Mouse (Mus musculus) neural tube, embryonic 13.5 days (tissue): ENCODE results near the gene Gm1123. TPM values are rescaled to one million over a fixed set of nuclear protein-coding genes. Genes with fewer than 3 reads are reported as not detected.

ENCODE experiments used
- ATAC-seq: fragments of 200-750 bp; cut with Nextera tagmentation; 2 replicates; pipeline ENCODE4 v1.8.0; 2017; ENCODE audit warnings: low read depth, mild to moderate bottlenecking, moderate TSS enrichment, moderate library complexity
- H3K27ac ChIP-seq: fragments of 300-500 bp; sonication (generic); replicated peaks from 2 replicates; pipeline ENCODE4 v1.5.1; 2015; ENCODE audit warnings: moderate library complexity, mild to moderate bottlenecking, inconsistent platforms
- H3K27me3 ChIP-seq: fragments of 300-500 bp; sonication (generic); 2 replicates; pipeline ENCODE4 v1.6.1; 2015; ENCODE audit warnings: mild to moderate bottlenecking, inconsistent platforms
- H3K36me3 ChIP-seq: fragments of 300-500 bp; sonication (generic); 2 replicates; pipeline ENCODE4 v1.6.1; 2015; ENCODE audit warnings: mild to moderate bottlenecking, inconsistent platforms
- H3K4me1 ChIP-seq: fragments of 300-500 bp; sonication (generic); replicated peaks from 2 replicates; pipeline ENCODE4 v1.6.1; 2015; ENCODE audit warnings: inconsistent platforms
- H3K4me2 ChIP-seq: fragments of 300-500 bp; sonication (generic); 2 replicates; pipeline ENCODE4 v1.6.1; 2015; ENCODE audit warnings: inconsistent platforms, mild to moderate bottlenecking, moderate library complexity
- H3K4me3 ChIP-seq: fragments of 300-500 bp; sonication (generic); 2 replicates; pipeline ENCODE4 v1.5.1; 2015; ENCODE audit warnings: mild to moderate bottlenecking, inconsistent platforms
- H3K9ac ChIP-seq: fragments of 300-500 bp; sonication (generic); 2 replicates; pipeline ENCODE4 v1.6.1; 2015; ENCODE audit warnings: moderate library complexity, mild to moderate bottlenecking, inconsistent platforms
- H3K9me3 ChIP-seq: fragments of 300-500 bp; sonication (generic); 2 replicates; pipeline ENCODE4 v1.6.1; 2016; ENCODE audit warnings: inconsistent platforms
- WGBS: fragments of 180-500 bp; shearing (Covaris S2); methylation state at CpG from one replicate; pipeline ENCODE4 v1.1.7; 2015; 5-methylcytosine and 5-hydroxymethylcytosine counted together
- polyA plus RNA-seq: library from polyadenylated mRNA; unstranded; fragments of >200 nt; fragmentation: Nextera tagmentation; extraction: Ambion mirVana; gene quantifications from 2 replicates; pipeline ENCODE4 v1.2.1, GENCODE M21; 2015

The Gm1123 gene
- polyA plus RNA-seq, 1 experiment from 2014 or later: 0.13 TPM

DNA sequence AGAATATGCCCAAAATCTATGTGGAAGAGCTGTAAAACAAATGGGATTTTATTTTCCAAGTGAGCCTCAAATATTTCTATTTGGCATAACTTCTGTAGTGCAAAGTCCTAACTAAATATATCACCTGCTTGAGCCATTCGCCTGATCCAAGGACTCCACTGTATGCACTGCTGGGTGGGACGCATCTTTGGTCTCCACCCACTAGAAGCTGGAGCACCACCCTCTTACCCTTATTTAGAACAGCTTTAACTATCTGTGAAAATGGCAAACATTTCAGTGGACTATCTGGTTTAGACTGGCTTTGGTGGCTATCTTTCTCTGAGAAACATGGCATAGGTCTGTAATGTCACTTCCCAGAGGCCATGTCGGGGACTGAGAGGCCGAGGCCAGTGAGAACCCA is 7.1 kb upstream of the Gm1123 start:
- no peaks in the 10 kb centered on the region for H3K4me1 ChIP-seq
- no peaks in the 10 kb centered on the region for H3K9me3 ChIP-seq
- ATAC-seq: no peak
- peaks cover 50% of the 10 kb centered on the region for H3K36me3 ChIP-seq
- H3K27ac ChIP-seq: no peak overlapping the region
- H3K27me3 ChIP-seq: no peaks in the 10 kb centered on the region
- no peak overlapping the region for H3K4me2 ChIP-seq
- H3K4me3 ChIP-seq: no peak overlapping the region
- 94% methylated on average over 4 of the region's 4 CpGs for WGBS
- H3K9ac ChIP-seq: no peak overlapping the region

- Histone ChIP-seq H3K27ac (no peak overlapping the region), H3K9me3 (no peaks in the 10 kb centered on the region), H3K4me3 (no peak overlapping the region), H3K36me3 (peaks cover 50% of the 10 kb centered on the region), H3K27me3 (no peaks in the 10 kb centered on the region), H3K4me1 (no peaks in the 10 kb centered on the region), H3K4me2 (no peak overlapping the region), H3K9ac (no peak overlapping the region)
- 85% methylated on average over 9 of the region's 9 CpGs for WGBS
- ATAC-seq: no peak
Measured at GRCm38 (mm10) chr9:99041994-99042393, 6.5 kb upstream of the Gm1123 start.

GRCm38 (mm10) chr9:99034111-99034510 is 1.4 kb downstream of the Gm1123 start:
- H3K36me3 ChIP-seq: peaks cover 8% of the 10 kb centered on the region
- H3K27me3 ChIP-seq: no peaks in the 10 kb centered on the region
- H3K4me1 ChIP-seq: no peaks in the 10 kb centered on the region
- ATAC-seq: no peak
- no peak overlapping the region for H3K4me2 ChIP-seq
- H3K27ac ChIP-seq: no peak overlapping the region
- 87% methylated on average over 8 of the region's 8 CpGs for WGBS
- no peaks in the 10 kb centered on the region for H3K9me3 ChIP-seq
- H3K4me3 ChIP-seq: no peak overlapping the region
- no peak overlapping the region for H3K9ac ChIP-seq

GRCm38 (mm10) chr9:99032031-99032430 is 3.5 kb downstream of the Gm1123 start:
- Histone ChIP-seq H3K4me1 (no peaks in the 10 kb centered on the region), H3K27ac (no peak overlapping the region), H3K4me3 (no peak overlapping the region), H3K27me3 (no peaks in the 10 kb centered on the region), H3K36me3 (no peaks in the 10 kb centered on the region), H3K9me3 (no peaks in the 10 kb centered on the region), H3K9ac (no peak overlapping the region), H3K4me2 (no peak overlapping the region)
- ATAC-seq: no peak
- 81% methylated on average over 8 of the region's 8 CpGs for WGBS

DNA sequence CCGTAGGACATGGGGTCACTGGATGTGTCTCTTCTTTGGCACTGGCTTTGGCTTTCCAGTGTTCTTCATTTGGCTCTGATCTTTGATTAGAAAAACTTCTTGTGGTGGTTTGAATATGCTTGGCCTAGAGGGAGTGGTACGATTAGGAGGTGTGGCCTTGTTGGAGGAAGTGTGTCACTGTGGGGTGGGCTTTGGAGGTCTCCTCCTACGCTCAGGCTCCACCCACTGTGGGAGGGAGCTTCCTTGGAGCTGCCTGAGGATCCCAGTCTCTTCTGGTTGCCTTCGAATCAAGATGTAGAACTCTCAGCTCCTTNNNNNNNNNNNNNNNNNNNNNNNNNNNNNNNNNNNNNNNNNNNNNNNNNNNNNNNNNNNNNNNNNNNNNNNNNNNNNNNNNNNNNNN is 13.8 kb downstream of the Gm1123 start:
- no peaks in the 10 kb centered on the region for H3K4me1 ChIP-seq
- H3K9me3 ChIP-seq: no peaks in the 10 kb centered on the region
- H3K4me2 ChIP-seq: no peak overlapping the region
- no peaks in the 10 kb centered on the region for H3K27me3 ChIP-seq
- H3K4me3 ChIP-seq: no peak overlapping the region
- H3K36me3 ChIP-seq: no peaks in the 10 kb centered on the region
- H3K9ac ChIP-seq: no peak overlapping the region
- no peak for ATAC-seq
- H3K27ac ChIP-seq: no peak overlapping the region
- WGBS: 78% methylated on average over 4 of the region's 4 CpGs

- Histone ChIP-seq H3K9ac (no peak overlapping the region), H3K27ac (no peak overlapping the region), H3K4me2 (no peak overlapping the region), H3K36me3 (no peaks in the 10 kb centered on the region), H3K4me1 (no peaks in the 10 kb centered on the region), H3K4me3 (no peak overlapping the region), H3K27me3 (no peaks in the 10 kb centered on the region), H3K9me3 (no peaks in the 10 kb centered on the region)
- WGBS: 7% methylated on average over 5 of the region's 5 CpGs
- no peak for ATAC-seq
Measured at GRCm38 (mm10) chr9:99021166-99021565, 14.3 kb downstream of the Gm1123 start.

GRCm38 (mm10) chr9:99017679-99018078 is 17.8 kb downstream of the Gm1123 start:
- no peak overlapping the region for H3K4me3 ChIP-seq
- no peak overlapping the region for H3K9ac ChIP-seq
- H3K9me3 ChIP-seq: no peaks in the 10 kb centered on the region
- H3K4me1 ChIP-seq: no peaks in the 10 kb centered on the region
- H3K4me2 ChIP-seq: no peak overlapping the region
- no peaks in the 10 kb centered on the region for H3K27me3 ChIP-seq
- 84% methylated on average over 6 of the region's 6 CpGs for WGBS
- ATAC-seq: no peak
- H3K27ac ChIP-seq: no peak overlapping the region
- H3K36me3 ChIP-seq: no peaks in the 10 kb centered on the region

DNA sequence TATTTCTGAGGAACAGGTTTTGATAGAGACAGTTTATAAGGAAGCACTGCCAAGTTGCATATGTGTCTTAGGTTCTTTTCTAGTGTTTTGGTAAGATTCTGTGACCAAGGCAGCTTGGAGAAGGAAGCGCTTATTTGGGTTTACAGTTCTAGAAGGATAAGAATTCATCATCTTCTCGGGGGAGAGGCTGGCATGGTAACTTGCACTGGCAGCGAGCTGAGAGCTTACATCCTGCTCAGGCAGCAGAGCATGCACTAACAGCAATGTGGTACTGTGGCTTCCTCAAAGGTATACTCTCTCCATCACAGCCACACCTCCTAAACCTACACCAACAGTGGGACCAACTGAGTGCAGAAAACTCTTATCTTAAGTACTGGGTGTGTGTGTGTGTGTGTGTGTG is 18.8 kb downstream of the Gm1123 start:
- WGBS: 86% methylated on average over 3 of the region's 3 CpGs
- no peak overlapping the region for H3K27ac ChIP-seq
- no peaks in the 10 kb centered on the region for H3K4me1 ChIP-seq
- no peak for ATAC-seq
- no peaks in the 10 kb centered on the region for H3K27me3 ChIP-seq
- no peak overlapping the region for H3K4me3 ChIP-seq
- no peak overlapping the region for H3K9ac ChIP-seq
- H3K4me2 ChIP-seq: no peak overlapping the region
- no peaks in the 10 kb centered on the region for H3K9me3 ChIP-seq
- no peaks in the 10 kb centered on the region for H3K36me3 ChIP-seq

- 78% methylated on average over 3 of the region's 3 CpGs for WGBS
- H3K27ac ChIP-seq: no peak overlapping the region
- no peaks in the 10 kb centered on the region for H3K9me3 ChIP-seq
- no peak for ATAC-seq
- no peak overlapping the region for H3K9ac ChIP-seq
- H3K4me2 ChIP-seq: no peak overlapping the region
- no peaks in the 10 kb centered on the region for H3K27me3 ChIP-seq
- no peaks in the 10 kb centered on the region for H3K4me1 ChIP-seq
- no peak overlapping the region for H3K4me3 ChIP-seq
- H3K36me3 ChIP-seq: no peaks in the 10 kb centered on the region
Measured at GRCm38 (mm10) chr9:99016301-99016700, 19.2 kb downstream of the Gm1123 start.

- H3K36me3 ChIP-seq: peaks cover 8% of the 10 kb centered on the region
- WGBS: 98% methylated on average over 3 of the region's 3 CpGs
- no peaks in the 10 kb centered on the region for H3K9me3 ChIP-seq
- H3K27ac ChIP-seq: no peak overlapping the region
- 0 out of 2 replicates have a peak, but pooled peaks cover 3% of the 10 kb centered on the region for H3K4me1 ChIP-seq
- H3K4me3 ChIP-seq: no peak overlapping the region
- no peak overlapping the region for H3K9ac ChIP-seq
- no peak overlapping the region for H3K4me2 ChIP-seq
- ATAC-seq: no peak
- no peaks in the 10 kb centered on the region for H3K27me3 ChIP-seq
Measured at GRCm38 (mm10) chr9:99009898-99010199, 25.7 kb downstream of the Gm1123 start.

DNA sequence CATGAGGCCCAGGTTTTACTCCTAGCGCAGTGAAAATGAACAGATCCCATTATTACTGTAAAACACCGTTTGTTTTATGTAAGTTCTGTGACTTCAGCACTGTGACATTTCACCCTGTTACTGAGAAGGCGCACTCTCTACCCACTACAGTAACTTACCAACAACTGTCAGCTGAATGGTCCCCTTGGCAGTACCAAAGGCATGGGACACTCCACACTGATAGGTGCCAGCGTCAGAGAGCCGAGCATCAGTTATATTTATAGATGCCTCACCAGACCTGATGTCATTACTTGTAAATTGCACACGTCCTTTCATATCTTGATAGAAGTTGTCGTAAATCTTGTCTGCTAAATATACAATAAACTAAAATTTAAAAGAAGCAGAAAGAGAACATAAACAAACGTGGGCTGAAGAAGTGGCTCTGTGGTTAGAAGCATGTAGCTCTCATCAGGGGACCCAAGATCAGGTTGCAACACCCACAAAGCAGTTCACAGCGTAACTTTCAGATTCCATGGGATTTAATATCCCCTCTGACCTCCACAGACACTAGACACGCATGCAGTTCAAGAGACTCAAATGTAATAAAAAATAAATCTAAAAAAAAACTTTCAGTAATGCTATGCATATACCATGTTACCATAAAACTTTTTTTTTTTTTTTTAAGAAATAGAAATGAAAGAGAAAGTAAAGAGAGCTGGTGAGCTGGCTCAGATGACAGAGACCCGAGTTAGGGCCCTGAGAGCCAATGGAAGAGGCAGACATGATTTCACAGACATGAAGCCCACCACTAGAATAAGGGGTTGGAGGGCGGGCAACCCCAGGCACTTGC is 26.2 kb downstream of the Gm1123 start:
- Histone ChIP-seq H3K4me3 (no peak overlapping the region), H3K9me3 (no peaks in the 10 kb centered on the region), H3K9ac (no peak overlapping the region), H3K27me3 (no peaks in the 10 kb centered on the region), H3K4me2 (no peak overlapping the region), H3K27ac (no peak overlapping the region), H3K36me3 (peaks cover 8% of the 10 kb centered on the region), H3K4me1 (0 out of 2 replicates have a peak, but pooled peaks cover 3% of the 10 kb centered on the region)
- no peak for ATAC-seq
- WGBS: 77% methylated on average over 12 of the region's 12 CpGs

DNA sequence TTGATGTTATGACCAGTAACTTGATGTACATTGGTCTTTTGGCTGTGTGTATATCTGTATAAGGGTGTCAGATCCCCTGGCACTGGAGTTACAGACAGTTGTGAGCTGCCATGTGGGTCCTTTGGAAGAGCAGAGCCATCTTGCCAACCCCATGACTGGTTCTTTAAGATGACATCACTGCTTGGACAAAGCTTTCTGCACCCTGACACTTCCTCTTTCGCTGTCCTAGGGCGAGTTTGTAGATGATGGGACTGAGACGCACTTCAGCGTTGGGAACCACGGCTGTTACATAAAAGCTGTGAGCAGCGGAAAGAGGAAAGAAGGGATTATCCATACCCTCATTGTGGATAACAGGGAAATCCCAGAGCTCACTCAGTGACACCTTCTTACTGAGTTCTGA is 34.2 kb downstream of the Gm1123 start:
- H3K27ac ChIP-seq: no peak overlapping the region
- H3K4me2 ChIP-seq: no peak overlapping the region
- H3K9ac ChIP-seq: no peak overlapping the region
- H3K36me3 ChIP-seq: peaks cover 65% of the 10 kb centered on the region
- ATAC-seq: no peak
- 92% methylated on average over 6 of the region's 6 CpGs for WGBS
- no peaks in the 10 kb centered on the region for H3K9me3 ChIP-seq
- no peak overlapping the region for H3K4me3 ChIP-seq
- H3K4me1 ChIP-seq: no peaks in the 10 kb centered on the region
- H3K27me3 ChIP-seq: no peaks in the 10 kb centered on the region

- no peak overlapping the region for H3K4me2 ChIP-seq
- peaks cover 69% of the 10 kb centered on the region for H3K36me3 ChIP-seq
- no peak overlapping the region for H3K27ac ChIP-seq
- 87% methylated on average over 9 of the region's 9 CpGs for WGBS
- no peak for ATAC-seq
- H3K27me3 ChIP-seq: no peaks in the 10 kb centered on the region
- no peaks in the 10 kb centered on the region for H3K9me3 ChIP-seq
- no peak overlapping the region for H3K4me3 ChIP-seq
- no peak overlapping the region for H3K9ac ChIP-seq
- H3K4me1 ChIP-seq: no peaks in the 10 kb centered on the region
Measured at GRCm38 (mm10) chr9:98999881-99000339, 35.6 kb downstream of the Gm1123 start.
